Mouse (Mus musculus) right cerebral cortex, postnatal 14 days (tissue): ENCODE results near the gene Higd2a.

Source experiments
- DNase-seq: peaks from one replicate; pipeline ENCODE4 v3.0.0; 2022

The Higd2a gene

DNA sequence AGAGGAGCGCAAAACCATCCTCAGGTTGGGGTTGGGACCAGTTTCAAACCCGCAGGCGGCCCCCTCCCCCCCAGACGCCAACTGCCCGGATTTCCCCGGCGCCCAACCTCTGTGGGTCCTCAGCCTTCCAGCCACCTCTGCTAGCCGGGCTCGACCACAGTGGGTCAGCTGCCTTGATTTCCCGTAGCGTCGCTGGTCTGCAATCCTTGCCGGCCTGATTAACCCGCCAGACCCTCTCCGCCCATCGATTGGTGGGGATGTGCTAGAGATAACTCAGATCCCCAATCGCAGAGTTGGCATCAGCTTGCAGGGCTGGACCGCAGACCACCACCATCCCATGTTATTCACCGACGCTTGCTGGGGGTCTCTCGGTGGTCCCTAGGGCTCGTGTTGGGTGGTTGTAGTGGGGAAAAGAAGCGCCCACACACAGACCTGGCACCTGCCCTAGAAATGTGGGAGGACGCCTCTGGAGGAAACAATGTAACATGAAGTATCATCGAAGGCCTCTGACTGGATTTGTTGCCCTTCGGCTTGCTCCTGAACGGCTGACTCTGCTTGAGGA lies 32.0 kb downstream of the Higd2a start:
- no peak for DNase-seq

- no peak for DNase-seq
Measured at GRCm38 (mm10) chr13:54629128-54629527, 39.1 kb downstream of the Higd2a start.

GRCm38 (mm10) chr13:54632731-54633277 lies 42.8 kb downstream of the Higd2a start:
- no peak for DNase-seq

GRCm38 (mm10) chr13:54635011-54635410 lies 45.0 kb downstream of the Higd2a start:
- no peak for DNase-seq
